Mouse (Mus musculus) kidney, embryonic 14.5 days (tissue): ENCODE measurements around the gene Slc26a3. TPM values are rescaled to one million over a fixed set of nuclear protein-coding genes. Genes with fewer than 3 reads are reported as not detected.

Experiments used
- ATAC-seq: fragments of 200-750 bp; cut with Nextera tagmentation; 2 replicates; pipeline ENCODE4 v1.8.0; 2017; ENCODE audit warnings: moderate number of reproducible peaks, mild to moderate bottlenecking, moderate TSS enrichment, moderate library complexity; ENCODE audit not compliant: low FRiP score, low TSS enrichment
- H3K27ac ChIP-seq: fragments of 300-500 bp; sonication (generic); 2 replicates; pipeline ENCODE4 v1.5.1; 2014; ENCODE audit warnings: low read depth, mild to moderate bottlenecking, low read length, moderate library complexity, mixed read lengths
- H3K27me3 ChIP-seq: fragments of 300-500 bp; sonication (generic); 2 replicates; pipeline ENCODE4 v1.6.1; 2014; ENCODE audit warnings: mild to moderate bottlenecking, low read length; ENCODE audit not compliant: control insufficient read depth, insufficient read depth
- H3K36me3 ChIP-seq: fragments of 300-500 bp; sonication (generic); 2 replicates; pipeline ENCODE4 v1.6.1; 2014; ENCODE audit warnings: low read length, mixed read lengths; ENCODE audit not compliant: control insufficient read depth, insufficient read depth
- H3K4me1 ChIP-seq: fragments of 300-500 bp; sonication (generic); 2 replicates; pipeline ENCODE4 v1.6.1; 2014; ENCODE audit warnings: low read length, mixed read lengths; ENCODE audit not compliant: control insufficient read depth, insufficient read depth
- H3K4me2 ChIP-seq: fragments of 300-500 bp; sonication (generic); replicated peaks from 2 replicates; pipeline ENCODE4 v1.6.1; 2014; ENCODE audit warnings: low read depth, mild to moderate bottlenecking, low read length
- H3K4me3 ChIP-seq: fragments of 300-500 bp; sonication (generic); 2 replicates; pipeline ENCODE4 v1.5.1; 2014; ENCODE audit warnings: mild to moderate bottlenecking, low read length
- H3K9ac ChIP-seq: fragments of 300-500 bp; sonication (generic); 2 replicates; pipeline ENCODE4 v1.6.1; 2014; ENCODE audit warnings: low read depth, mild to moderate bottlenecking, low read length, moderate library complexity
- H3K9me3 ChIP-seq: fragments of 300-500 bp; sonication (generic); 2 replicates; pipeline ENCODE4 v1.6.1; 2016; ENCODE audit warnings: low read length; ENCODE audit not compliant: control insufficient read depth
- WGBS: fragments of 180-500 bp; shearing (Covaris S2); extraction: QIAGEN DNeasy Blood & Tissue Kit; methylation state at CpG from one replicate; pipeline ENCODE4 v1.1.7; 2014; 5-methylcytosine and 5-hydroxymethylcytosine counted together
- polyA plus RNA-seq: library from polyadenylated mRNA; unstranded; fragments of >200 nt; fragmentation: Nextera tagmentation; extraction: Ambion mirVana; gene quantifications from 2 replicates; pipeline ENCODE4 v1.2.1, GENCODE M21; 2014

Slc26a3 gene
- polyA plus RNA-seq, 1 experiment from 2014 or later, result not detected

DNA sequence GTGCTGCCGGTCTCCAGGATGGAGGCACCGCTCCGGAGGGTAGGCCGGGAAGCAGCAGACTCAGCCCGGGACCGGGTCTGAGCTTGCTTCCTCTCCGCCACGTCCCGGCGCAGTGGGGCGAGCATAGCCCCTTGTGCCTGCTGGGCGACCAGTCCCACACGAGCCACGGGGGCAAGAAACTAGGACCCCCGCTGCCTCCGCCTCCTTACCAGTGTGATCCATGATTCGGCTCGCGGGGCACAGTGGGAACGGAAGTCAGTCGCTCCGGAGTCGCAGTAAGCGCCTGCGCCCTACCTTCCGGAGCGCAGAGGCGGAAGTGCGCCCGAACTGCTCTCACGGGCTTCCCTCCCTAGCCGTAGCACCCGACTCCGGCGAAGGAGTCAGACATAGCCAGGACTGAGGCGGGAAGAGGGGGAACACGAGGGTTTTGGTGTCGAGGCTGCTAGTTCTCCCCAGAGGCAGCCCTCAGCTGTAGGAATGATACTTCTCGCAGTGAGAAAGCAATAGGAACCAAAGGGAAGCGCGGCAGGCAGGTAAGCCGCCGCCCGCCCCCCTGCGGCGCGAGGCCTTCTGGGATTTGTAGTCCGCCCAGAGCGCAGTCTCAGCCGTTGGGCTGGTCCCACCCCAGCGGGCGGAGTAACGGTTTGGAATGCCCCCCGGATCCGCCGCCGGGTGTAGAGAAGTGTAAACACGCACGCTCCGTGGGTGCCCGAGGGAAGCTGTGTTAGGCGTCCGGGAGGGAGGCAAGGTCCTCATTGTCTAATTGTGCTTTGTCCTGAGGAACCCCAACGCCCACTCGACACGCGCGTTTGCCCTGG is 108.9 kb downstream of the Slc26a3 start, which contains the start of gene Cbll1:
Gene Cbll1 (minus strand): TSS at position 303 of the 818 bp plus-strand sequence.
- Histone ChIP-seq H3K9ac (peak within 1 kb of the TSS; percentile 79), H3K36me3 (no peaks in the 10 kb centered on the region; the same call in 1 of the 2 replicates), H3K27me3 (no peaks in the 10 kb centered on the region), H3K9me3 (no peaks in the 10 kb centered on the region), H3K27ac (peak within 1 kb of the TSS; percentile 66), H3K4me1 (peaks cover 10% of the 10 kb centered on the region), H3K4me3 (peak within 1 kb of the TSS; percentile 65), H3K4me2 (peak within 1 kb of the TSS; percentile 74)
- under 1% methylated on average over 68 of the region's 68 CpGs for WGBS
- peak; percentile 98 for ATAC-seq

DNA sequence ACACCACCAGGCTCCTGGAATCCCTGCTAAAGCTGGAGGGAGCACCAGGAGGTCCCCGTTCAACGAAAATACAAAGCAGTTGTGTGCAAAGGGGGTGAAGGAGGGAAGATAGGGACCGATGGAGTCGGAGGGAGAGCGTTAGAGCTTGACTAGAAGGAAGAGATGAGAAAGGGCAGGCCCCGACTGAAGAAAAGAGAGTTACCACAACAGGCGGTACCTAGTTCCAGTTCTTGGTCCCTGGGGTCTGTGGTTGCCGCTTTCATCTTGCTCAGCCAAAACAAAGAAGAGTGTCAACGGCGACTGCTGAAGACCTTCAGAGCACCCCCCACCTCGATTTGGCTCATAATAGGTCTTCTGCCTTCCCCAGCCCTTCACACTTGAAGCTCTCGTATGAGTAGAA is 109.5 kb downstream of the Slc26a3 start:
- no peaks in the 10 kb centered on the region for H3K27me3 ChIP-seq
- H3K36me3 ChIP-seq, result no peaks in the 10 kb centered on the region
- H3K9ac ChIP-seq, result peak overlapping the region; percentile 79
- peaks cover 10% of the 10 kb centered on the region for H3K4me1 ChIP-seq
- peak overlapping the region; percentile 71 for H3K4me2 ChIP-seq
- ATAC-seq, result no peak; the same call in 1 of the 2 replicates
- peak overlapping the region; percentile 65 for H3K4me3 ChIP-seq
- WGBS, result 3% methylated on average over 12 of the region's 12 CpGs
- H3K27ac ChIP-seq, result peak overlapping the region; percentile 49; the same call in 1 of the 2 replicates
- no peaks in the 10 kb centered on the region for H3K9me3 ChIP-seq

DNA sequence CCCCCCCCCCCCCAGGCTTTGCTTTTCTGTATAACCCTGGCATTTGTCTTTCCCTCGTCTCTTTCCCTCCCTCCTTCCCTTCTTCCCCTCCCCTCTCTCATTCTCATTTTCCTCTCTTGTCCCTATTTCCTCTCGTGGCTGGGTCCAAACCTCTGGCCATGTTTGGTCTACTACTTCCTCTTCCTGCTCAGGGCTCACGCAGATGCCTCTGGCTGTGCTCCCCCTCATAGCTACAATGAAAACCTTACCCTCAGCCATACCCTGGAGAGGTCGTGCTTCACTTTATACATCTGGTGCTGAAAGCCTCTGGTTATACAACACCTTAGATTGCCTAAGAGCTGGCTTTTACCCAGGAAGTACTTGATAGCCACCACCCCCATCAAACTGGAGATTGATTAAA is 110.6 kb downstream of the Slc26a3 start:
- Histone ChIP-seq H3K9me3 (no peaks in the 10 kb centered on the region), H3K36me3 (no peaks in the 10 kb centered on the region), H3K27me3 (no peaks in the 10 kb centered on the region), H3K4me2 (no peak overlapping the region), H3K9ac (no peak overlapping the region), H3K4me1 (peaks cover 10% of the 10 kb centered on the region), H3K4me3 (no peak overlapping the region), H3K27ac (no peak overlapping the region)
- ATAC-seq, result no peak
- WGBS, result 46% methylated on average over 4 of the region's 4 CpGs

DNA sequence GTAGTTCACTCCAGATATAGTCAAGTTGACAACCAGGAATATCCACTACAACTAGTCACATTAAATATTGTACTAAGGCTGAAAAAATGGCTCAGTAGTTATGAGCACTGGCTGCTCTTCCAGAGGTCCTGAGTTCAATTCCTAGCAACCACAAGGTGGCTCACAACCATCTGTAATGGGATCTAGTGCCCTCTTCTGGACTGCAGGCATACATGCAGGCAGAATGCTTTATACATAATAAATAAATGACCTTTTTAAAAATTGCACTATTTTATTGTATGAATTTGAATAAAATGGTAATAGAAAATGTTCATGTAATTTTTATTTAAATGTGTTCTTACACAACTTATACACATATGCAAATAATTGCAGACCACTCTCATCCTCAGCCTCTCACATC is 112.5 kb downstream of the Slc26a3 start:
- Histone ChIP-seq H3K9me3 (no peaks in the 10 kb centered on the region), H3K4me3 (no peak overlapping the region), H3K27me3 (no peaks in the 10 kb centered on the region), H3K27ac (no peak overlapping the region), H3K4me2 (no peak overlapping the region), H3K36me3 (no peaks in the 10 kb centered on the region), H3K4me1 (peaks cover 4% of the 10 kb centered on the region), H3K9ac (no peak overlapping the region)
- no peak for ATAC-seq

DNA sequence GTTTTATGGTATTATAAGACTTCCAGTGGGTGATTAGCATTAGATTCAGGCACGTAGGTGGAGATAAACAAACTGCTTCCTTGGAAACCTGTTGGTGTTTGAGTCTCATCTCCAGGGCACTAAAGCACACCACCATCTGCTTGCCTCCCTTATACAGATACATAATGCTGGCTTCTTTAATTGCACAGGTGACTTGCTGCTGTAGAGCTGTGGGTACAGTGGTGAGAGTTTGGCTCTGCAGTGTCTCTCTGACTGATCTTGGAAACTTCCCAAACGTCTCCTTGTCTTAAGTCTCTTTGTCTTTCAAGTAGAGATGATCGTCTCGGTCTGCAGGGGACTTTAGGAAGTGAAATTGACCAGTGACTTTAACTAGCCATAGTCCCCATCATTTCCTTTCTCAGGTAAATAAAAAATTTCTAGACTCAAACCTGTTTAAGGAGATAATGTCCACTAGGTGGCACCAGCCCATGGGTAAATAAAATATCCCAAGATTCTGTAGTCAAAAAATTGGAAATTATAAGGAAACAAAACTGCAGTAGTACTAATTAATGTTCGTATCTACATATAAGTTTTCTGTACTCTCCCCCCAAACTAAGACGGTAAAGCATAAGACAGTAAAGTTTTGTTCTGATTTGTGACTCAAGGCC is 117.2 kb downstream of the Slc26a3 start:
- no peak overlapping the region for H3K4me2 ChIP-seq
- ATAC-seq, result no peak
- 39% methylated on average over 6 of the region's 6 CpGs for WGBS

DNA sequence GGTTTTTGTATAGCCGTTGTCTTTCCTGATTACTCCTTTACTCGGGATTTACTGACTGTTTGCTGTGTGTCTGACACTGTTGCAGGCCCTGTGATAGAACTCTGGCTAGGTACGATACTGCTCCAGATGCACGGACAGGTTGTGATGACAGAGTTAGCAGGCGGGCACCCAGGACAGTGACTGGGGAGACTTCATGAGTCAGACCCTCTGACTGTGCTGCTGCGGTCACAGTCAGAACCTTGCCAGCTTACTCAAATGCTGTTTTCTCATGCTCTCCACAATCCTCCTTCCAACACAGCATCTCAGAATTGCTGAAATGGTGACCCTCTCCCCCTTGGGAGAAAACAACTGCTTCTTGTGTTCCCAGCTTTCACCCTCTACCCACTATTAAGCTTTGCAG is 117.8 kb downstream of the Slc26a3 start:
- no peak overlapping the region for H3K4me2 ChIP-seq
- no peaks in the 10 kb centered on the region for H3K4me1 ChIP-seq
- H3K27me3 ChIP-seq, result no peaks in the 10 kb centered on the region
- 85% methylated on average over 6 of the region's 6 CpGs for WGBS
- no peak for ATAC-seq
- H3K27ac ChIP-seq, result no peak overlapping the region
- H3K4me3 ChIP-seq, result no peak overlapping the region
- no peak overlapping the region for H3K9ac ChIP-seq
- H3K9me3 ChIP-seq, result no peaks in the 10 kb centered on the region
- H3K36me3 ChIP-seq, result no peaks in the 10 kb centered on the region

More for the DNA sequence above, 117.2 kb downstream of the Slc26a3 start:
- no peaks in the 10 kb centered on the region for H3K27me3 ChIP-seq
- H3K27ac ChIP-seq, result no peak overlapping the region
- no peaks in the 10 kb centered on the region for H3K9me3 ChIP-seq
- no peak overlapping the region for H3K9ac ChIP-seq
- H3K36me3 ChIP-seq, result no peaks in the 10 kb centered on the region
- H3K4me3 ChIP-seq, result no peak overlapping the region
- no peaks in the 10 kb centered on the region for H3K4me1 ChIP-seq

DNA sequence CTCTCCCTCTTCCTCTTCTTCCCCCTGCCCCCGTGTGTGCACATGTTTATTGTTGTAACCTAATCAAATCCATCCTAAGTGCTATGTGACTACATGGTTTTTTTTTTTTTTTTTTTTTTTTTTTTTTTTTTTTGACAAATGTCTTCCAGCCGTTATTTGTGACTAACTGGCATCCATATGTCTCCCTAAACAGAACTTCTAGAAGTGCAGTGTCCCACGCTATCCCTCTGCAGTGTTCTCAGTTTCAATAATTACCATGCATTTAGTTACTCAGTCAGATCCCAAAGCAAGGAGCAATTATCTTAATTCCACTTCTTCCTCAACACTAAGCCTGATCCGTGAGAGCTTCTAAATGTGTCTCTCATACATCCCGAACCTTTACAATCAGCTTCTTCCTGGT is 120.5 kb downstream of the Slc26a3 start:
- 69% methylated on average over 5 of the region's 5 CpGs for WGBS
- H3K4me3 ChIP-seq, result no peak overlapping the region
- no peak for ATAC-seq
- H3K27ac ChIP-seq, result no peak overlapping the region
- no peaks in the 10 kb centered on the region for H3K27me3 ChIP-seq
- H3K9ac ChIP-seq, result no peak overlapping the region
- H3K36me3 ChIP-seq, result no peaks in the 10 kb centered on the region
- H3K9me3 ChIP-seq, result no peaks in the 10 kb centered on the region
- no peak overlapping the region for H3K4me2 ChIP-seq
- no peaks in the 10 kb centered on the region for H3K4me1 ChIP-seq

DNA sequence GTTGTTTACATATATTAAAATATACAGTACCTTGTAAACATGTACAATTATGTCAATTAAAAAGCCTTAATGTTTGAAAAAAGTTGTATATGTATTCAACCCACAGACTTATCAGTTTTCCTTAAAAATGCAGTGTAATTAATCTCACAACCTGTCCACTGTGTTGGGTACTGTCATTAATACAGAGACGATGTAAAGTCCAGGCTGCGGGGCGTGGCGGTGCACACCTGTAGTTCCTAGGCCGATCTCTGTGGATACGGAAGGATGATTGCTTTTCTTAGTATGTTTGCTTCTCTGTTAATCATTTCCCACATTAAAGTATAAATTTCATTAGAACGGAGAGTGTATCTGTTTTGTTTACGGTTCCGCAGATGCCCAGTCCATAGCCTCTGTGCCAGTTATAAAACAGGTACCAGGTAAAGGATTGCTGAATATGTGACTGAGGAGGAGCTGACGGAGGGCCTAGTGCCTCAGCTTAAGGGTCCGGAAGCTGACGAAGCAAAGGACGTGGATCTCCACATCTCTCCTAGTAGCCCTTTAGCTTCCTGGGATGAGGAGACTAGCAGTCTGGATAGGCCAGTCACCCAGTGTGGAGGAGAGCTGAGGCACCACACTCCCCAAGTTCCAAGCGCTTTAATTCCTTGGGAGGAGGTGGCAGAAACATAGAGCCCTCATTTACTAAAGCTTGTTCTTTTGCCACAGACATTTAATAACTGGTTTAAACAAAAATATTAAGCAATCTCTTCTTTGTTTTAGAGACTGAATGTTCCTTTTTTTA is 122.2 kb downstream of the Slc26a3 start:
- H3K4me3 ChIP-seq, result no peak overlapping the region
- H3K4me2 ChIP-seq, result no peak overlapping the region
- H3K4me1 ChIP-seq, result no peaks in the 10 kb centered on the region
- H3K27ac ChIP-seq, result no peak overlapping the region
- 86% methylated on average over 14 of the region's 14 CpGs for WGBS
- ATAC-seq, result no peak
- H3K9ac ChIP-seq, result no peak overlapping the region
- no peaks in the 10 kb centered on the region for H3K36me3 ChIP-seq
- no peaks in the 10 kb centered on the region for H3K9me3 ChIP-seq
- no peaks in the 10 kb centered on the region for H3K27me3 ChIP-seq
